Mouse (Mus musculus) liver, postnatal 0 days (tissue): ENCODE data around the gene Nrros. TPM values are rescaled to one million over a fixed set of nuclear protein-coding genes. Genes with fewer than 3 reads are reported as not detected.

Experiments used
- ATAC-seq: fragments of 200-750 bp; cut with Nextera tagmentation; 2 replicates; pipeline ENCODE4 v1.8.0; 2017; ENCODE audit warnings: mild to moderate bottlenecking, moderate library complexity
- DNase-seq: peaks from one replicate; pipeline ENCODE4 v3.0.0-alpha.2; 2016
- H3K27ac ChIP-seq: fragments of 300-500 bp; sonication (generic); 2 replicates; pipeline ENCODE4 v1.5.1; 2014; ENCODE audit warnings: antibody characterized with exemption, moderate library complexity, mild to moderate bottlenecking, low read depth
- H3K27me3 ChIP-seq: fragments of 300-500 bp; sonication (generic); 2 replicates; pipeline ENCODE4 v1.6.1; 2014; ENCODE audit warnings: low read length, control low read depth, mixed read lengths; ENCODE audit not compliant: insufficient read depth
- H3K36me3 ChIP-seq: fragments of 300-500 bp; sonication (generic); replicated peaks from 2 replicates; pipeline ENCODE4 v1.6.1; 2014; ENCODE audit warnings: mild to moderate bottlenecking, control low read depth, low read length, moderate library complexity, mixed read lengths; ENCODE audit not compliant: insufficient read depth
- H3K4me1 ChIP-seq: fragments of 300-500 bp; sonication (generic); 2 replicates; pipeline ENCODE4 v1.6.1; 2014; ENCODE audit warnings: antibody characterized with exemption, mild to moderate bottlenecking, control low read depth; ENCODE audit not compliant: insufficient read depth
- H3K4me2 ChIP-seq: fragments of 300-500 bp; sonication (generic); 2 replicates; pipeline ENCODE4 v1.6.1; 2014; ENCODE audit warnings: low read depth, mild to moderate bottlenecking, low read length, moderate library complexity, mixed read lengths
- H3K4me3 ChIP-seq: fragments of 300-500 bp; sonication (generic); 2 replicates; pipeline ENCODE4 v1.5.1; 2014; ENCODE audit warnings: low read depth, low read length
- H3K9ac ChIP-seq: fragments of 300-500 bp; sonication (generic); replicated peaks from 2 replicates; pipeline ENCODE4 v1.6.1; 2014; ENCODE audit warnings: mild to moderate bottlenecking, moderate library complexity
- H3K9me3 ChIP-seq: fragments of 300-500 bp; sonication (generic); 2 replicates; pipeline ENCODE4 v1.6.1; 2016; ENCODE audit warnings: mild to moderate bottlenecking, control low read depth, low read length, mixed read lengths
- CTCF ChIP-seq: sonication (generic); IDR thresholded peaks from 2 replicates; pipeline ENCODE4 v1.5.1; 2016; ENCODE audit warnings: antibody characterized with exemption, low read depth
- EP300 ChIP-seq: IDR thresholded peaks from 2 replicates; pipeline ENCODE4 v1.6.1; 2016; ENCODE audit warnings: antibody characterized with exemption, low read depth, mild to moderate bottlenecking
- WGBS: fragments of 180-500 bp; shearing (Covaris S2); extraction: QIAGEN DNeasy Blood & Tissue Kit; methylation state at CpG from one replicate; pipeline ENCODE4 v1.1.7; 2014; ENCODE audit not compliant: insufficient replicate concordance; 5-methylcytosine and 5-hydroxymethylcytosine counted together
- polyA plus RNA-seq: library from polyadenylated mRNA; unstranded; fragments of >200 nt; fragmentation: Nextera tagmentation; extraction: Ambion mirVana; gene quantifications from 2 replicates; pipeline ENCODE4 v1.2.1, GENCODE M21; 2015

Gene Nrros
- polyA plus RNA-seq, 1 experiment from 2014 or later, result 20.5 TPM

- TF ChIP-seq EP300 (no peak), CTCF (no peak)
- H3K36me3 ChIP-seq, result no peaks in the 10 kb centered on the region
- WGBS, result 82% methylated on average over 7 of the region's 7 CpGs
- DNase-seq, result no peak
- H3K4me3 ChIP-seq, result no peak overlapping the region
- H3K27me3 ChIP-seq, result no peaks in the 10 kb centered on the region
- no peak overlapping the region for H3K27ac ChIP-seq
- no peak overlapping the region for H3K9ac ChIP-seq
- no peak overlapping the region for H3K4me2 ChIP-seq
- no peak for ATAC-seq
- H3K9me3 ChIP-seq, result no peaks in the 10 kb centered on the region
- H3K4me1 ChIP-seq, result peaks cover 15% of the 10 kb centered on the region
Measured at GRCm38 (mm10) chr16:32135842-32136357, 29.5 kb downstream of the Nrros start.

- H3K36me3 ChIP-seq, result no peaks in the 10 kb centered on the region
- H3K27ac ChIP-seq, result peak overlapping the region; percentile 34
- peak; percentile 81 for ATAC-seq
- no peak overlapping the region for H3K4me2 ChIP-seq
- no peak overlapping the region for H3K9ac ChIP-seq
- no peak for TF ChIP-seq CTCF
- WGBS, result 65% methylated on average over 3 of the region's 3 CpGs
- no peak for DNase-seq
- H3K4me3 ChIP-seq, result no peak overlapping the region
- H3K27me3 ChIP-seq, result no peaks in the 10 kb centered on the region
- no peaks in the 10 kb centered on the region for H3K9me3 ChIP-seq
- H3K4me1 ChIP-seq, result peaks cover 28% of the 10 kb centered on the region
Measured at GRCm38 (mm10) chr16:32133148-32133547, 32.2 kb downstream of the Nrros start.

GRCm38 (mm10) chr16:32130190-32130826, 35.1 kb downstream of the Nrros start:
- ATAC-seq (peak; percentile 87), DNase-seq (peak; percentile 69)
- Histone ChIP-seq H3K9ac (peak overlapping the region; percentile 61), H3K27me3 (no peaks in the 10 kb centered on the region), H3K36me3 (no peaks in the 10 kb centered on the region), H3K4me3 (peak overlapping the region; percentile 46), H3K4me1 (peaks cover 30% of the 10 kb centered on the region), H3K4me2 (peak overlapping the region; percentile 73), H3K27ac (peak overlapping the region; percentile 88), H3K9me3 (no peaks in the 10 kb centered on the region)
- 23% methylated on average over 16 of the region's 16 CpGs for WGBS
- TF ChIP-seq EP300 (peak; percentile 67; the same call in 1 of the 2 replicates), CTCF (no peak)

- 38% methylated on average over 20 of the region's 20 CpGs for WGBS
Measured at GRCm38 (mm10) chr16:32129449-32130189, 35.8 kb downstream of the Nrros start.

GRCm38 (mm10) chr16:32127046-32127445, 38.3 kb downstream of the Nrros start:
- DNase-seq (no peak), ATAC-seq (no peak)
- 60% methylated on average over 4 of the region's 4 CpGs for WGBS
- no peak overlapping the region for H3K4me2 ChIP-seq
- H3K4me1 ChIP-seq, result peaks cover 19% of the 10 kb centered on the region
- H3K36me3 ChIP-seq, result no peaks in the 10 kb centered on the region
- H3K9ac ChIP-seq, result no peak overlapping the region
- H3K9me3 ChIP-seq, result no peaks in the 10 kb centered on the region
- no peaks in the 10 kb centered on the region for H3K27me3 ChIP-seq
- TF ChIP-seq CTCF (no peak), EP300 (no peak)
- H3K27ac ChIP-seq, result no peak overlapping the region
- no peak overlapping the region for H3K4me3 ChIP-seq

More at GRCm38 (mm10) chr16:32129449-32130189, 35.8 kb downstream of the Nrros start:
- Histone ChIP-seq H3K4me1 (peaks cover 31% of the 10 kb centered on the region), H3K9ac (peak overlapping the region; percentile 61), H3K9me3 (no peaks in the 10 kb centered on the region), H3K27me3 (no peaks in the 10 kb centered on the region), H3K4me3 (peak overlapping the region; percentile 46), H3K36me3 (no peaks in the 10 kb centered on the region), H3K27ac (peak overlapping the region; percentile 88), H3K4me2 (peak overlapping the region; percentile 73)
- ATAC-seq (peak; percentile 14; the same call in 1 of the 2 replicates), DNase-seq (no peak)
- TF ChIP-seq EP300 (no peak), CTCF (no peak)

GRCm38 (mm10) chr16:32125364-32125763, 40.0 kb downstream of the Nrros start:
- peaks cover 13% of the 10 kb centered on the region for H3K4me1 ChIP-seq
- no peaks in the 10 kb centered on the region for H3K27me3 ChIP-seq
- DNase-seq, result no peak
- H3K4me3 ChIP-seq, result no peak overlapping the region
- no peaks in the 10 kb centered on the region for H3K36me3 ChIP-seq
- ATAC-seq, result no peak
- TF ChIP-seq CTCF (no peak), EP300 (no peak)
- no peak overlapping the region for H3K9ac ChIP-seq
- H3K9me3 ChIP-seq, result 0 out of 2 replicates have a peak, but pooled peaks cover 2% of the 10 kb centered on the region
- no peak overlapping the region for H3K4me2 ChIP-seq
- WGBS, result 84% methylated on average over 3 of the region's 3 CpGs
- H3K27ac ChIP-seq, result peak overlapping the region; percentile 69; the same call in 1 of the 2 replicates
